Mouse (Mus musculus): ENCODE measurements at regions not wholly inside any gene's neighbourhood (a gene's known extent, or its start where the extent isn't known, plus 50 kb on each side); places are given as distances from the start of the nearest gene placed in this dataset.

DNA sequence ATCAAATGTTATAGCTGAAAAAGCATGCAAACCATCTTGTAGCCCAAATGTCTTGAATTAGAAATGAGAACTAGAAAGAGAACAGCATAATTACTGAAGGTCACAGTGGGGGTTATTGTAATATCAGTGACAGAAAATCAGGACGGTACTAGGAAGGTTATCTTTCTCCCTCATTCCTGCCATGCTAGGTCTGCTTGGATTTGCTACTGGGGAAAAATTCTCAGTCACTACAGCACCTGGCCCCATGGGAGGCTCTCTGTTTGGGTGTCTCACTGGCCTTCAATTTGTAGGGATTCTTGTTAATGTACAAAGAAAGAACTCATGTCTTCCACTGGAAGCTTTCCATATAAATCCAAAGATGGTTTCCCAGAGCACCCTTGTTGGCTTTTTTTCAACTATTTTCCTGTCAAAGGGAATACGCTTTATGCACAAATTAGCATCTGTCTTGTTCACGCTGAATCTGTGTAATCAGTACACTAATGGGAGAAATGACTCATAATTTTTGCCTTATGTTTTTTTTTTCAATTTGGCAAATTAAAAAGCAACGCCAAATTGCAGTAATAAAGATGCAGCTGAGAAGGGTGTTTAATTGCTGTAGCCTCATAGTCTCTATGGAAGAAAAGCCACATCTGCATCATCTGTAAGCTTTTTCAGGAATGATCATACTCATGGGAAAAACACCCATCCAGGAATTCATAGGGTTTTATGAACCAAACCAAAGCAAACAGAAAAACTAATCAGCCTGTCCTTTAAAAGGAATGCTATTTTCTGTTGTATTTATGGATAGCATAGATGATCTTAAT, 290.2 kb upstream of the Arhgef26 start:
- Histone ChIP-seq H3K4me1 (no peaks in the 10 kb centered on the region), H3K9me3 (no peaks in the 10 kb centered on the region), H3K9ac (no peak overlapping the region), H3K27me3 (replicated peaks) (no peaks in the 10 kb centered on the region), H3K27ac (no peak overlapping the region), H3K4me3 (no peak overlapping the region), H3K4me2 (replicated peaks) (no peak overlapping the region), H3K36me3 (no peaks in the 10 kb centered on the region)
- ATAC-seq (ENCODE audit: low FRiP score, low read depth): 0 out of 2 replicates have a peak, but pooled peaks have one; percentile 33
- WGBS: 81% methylated on average over 4 of the region's 4 CpGs

- 82% methylated on average over 1 of the region's 1 CpGs for WGBS
- no peak for ATAC-seq (ENCODE audit: low FRiP score, low read depth)
- H3K4me2 ChIP-seq (replicated peaks): no peak overlapping the region
Measured at GRCm38 (mm10) chr3:62054237-62054636, 283.9 kb upstream of the Arhgef26 start.

DNA sequence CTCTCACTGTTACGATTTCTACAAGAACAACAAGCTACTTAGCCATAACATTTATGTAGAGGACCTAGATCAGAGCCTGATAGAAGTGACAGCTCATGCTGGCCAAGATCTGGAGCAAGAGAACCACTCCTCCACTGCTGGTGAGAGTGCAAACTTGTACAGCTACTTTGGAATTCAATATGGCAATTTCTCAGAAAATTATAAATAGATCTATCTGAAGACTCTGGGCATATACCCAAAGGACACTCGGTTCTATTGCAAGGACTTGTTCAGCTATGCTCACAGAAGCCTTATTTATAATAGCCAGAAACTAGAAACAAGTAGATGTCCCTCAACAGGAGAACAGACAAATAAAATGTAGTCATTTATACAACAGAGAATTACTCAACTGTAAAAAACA, 259.6 kb upstream of the Arhgef26 start:
- 73% methylated on average over 2 of the region's 2 CpGs for WGBS
- H3K9ac ChIP-seq: no peak overlapping the region
- H3K4me1 ChIP-seq: no peaks in the 10 kb centered on the region
- H3K4me3 ChIP-seq: no peak overlapping the region
- no peak overlapping the region for H3K27ac ChIP-seq
- no peaks in the 10 kb centered on the region for H3K9me3 ChIP-seq
- no peak for ATAC-seq (ENCODE audit: low FRiP score, low read depth)
- H3K27me3 ChIP-seq (replicated peaks): no peaks in the 10 kb centered on the region
- H3K4me2 ChIP-seq (replicated peaks): no peak overlapping the region
- no peaks in the 10 kb centered on the region for H3K36me3 ChIP-seq

More at GRCm38 (mm10) chr3:62054237-62054636, 283.9 kb upstream of the Arhgef26 start:
- H3K9ac ChIP-seq: no peak overlapping the region
- no peaks in the 10 kb centered on the region for H3K9me3 ChIP-seq
- no peak overlapping the region for H3K4me3 ChIP-seq
- no peaks in the 10 kb centered on the region for H3K4me1 ChIP-seq
- H3K27me3 ChIP-seq (replicated peaks): no peaks in the 10 kb centered on the region
- H3K27ac ChIP-seq: no peak overlapping the region
- no peaks in the 10 kb centered on the region for H3K36me3 ChIP-seq

- Histone ChIP-seq H3K27ac (no peak overlapping the region), H3K4me3 (no peak overlapping the region), H3K36me3 (no peaks in the 10 kb centered on the region), H3K4me1 (no peaks in the 10 kb centered on the region), H3K9ac (no peak overlapping the region), H3K27me3 (replicated peaks) (no peaks in the 10 kb centered on the region), H3K9me3 (no peaks in the 10 kb centered on the region), H3K4me2 (replicated peaks) (no peak overlapping the region)
- no peak for ATAC-seq (ENCODE audit: low FRiP score, low read depth)
Measured at GRCm38 (mm10) chr3:62085544-62085943, 252.6 kb upstream of the Arhgef26 start.

DNA sequence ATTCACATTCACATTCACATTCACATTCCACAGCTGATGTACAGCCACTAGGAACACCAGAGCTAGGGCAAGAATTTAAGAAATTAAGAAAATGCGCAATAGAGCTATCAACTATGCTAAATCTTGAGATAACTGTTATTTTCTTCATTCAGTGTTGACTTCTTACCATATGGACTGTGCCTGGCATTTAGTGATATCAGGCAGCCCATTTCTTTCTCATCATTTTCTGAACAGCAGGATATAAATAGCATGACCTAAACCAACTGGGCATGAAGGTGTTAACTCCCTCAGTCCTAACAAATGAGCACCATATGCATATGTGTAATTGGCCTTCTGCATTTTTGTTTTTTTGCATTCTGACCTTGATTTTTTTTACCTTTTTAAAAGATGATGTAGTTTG, 250.9 kb upstream of the Arhgef26 start:
- Histone ChIP-seq H3K4me3 (no peak overlapping the region), H3K4me1 (no peaks in the 10 kb centered on the region), H3K36me3 (no peaks in the 10 kb centered on the region), H3K4me2 (replicated peaks) (no peak overlapping the region), H3K9me3 (no peaks in the 10 kb centered on the region), H3K9ac (no peak overlapping the region), H3K27me3 (replicated peaks) (no peaks in the 10 kb centered on the region), H3K27ac (no peak overlapping the region)
- 89% methylated on average over 1 of the region's 1 CpGs for WGBS
- no peak for ATAC-seq (ENCODE audit: low FRiP score, low read depth)

GRCm38 (mm10) chr3:62103101-62103500, 235.0 kb upstream of the Arhgef26 start:
- no peak for ATAC-seq (ENCODE audit: low FRiP score, low read depth)

DNA sequence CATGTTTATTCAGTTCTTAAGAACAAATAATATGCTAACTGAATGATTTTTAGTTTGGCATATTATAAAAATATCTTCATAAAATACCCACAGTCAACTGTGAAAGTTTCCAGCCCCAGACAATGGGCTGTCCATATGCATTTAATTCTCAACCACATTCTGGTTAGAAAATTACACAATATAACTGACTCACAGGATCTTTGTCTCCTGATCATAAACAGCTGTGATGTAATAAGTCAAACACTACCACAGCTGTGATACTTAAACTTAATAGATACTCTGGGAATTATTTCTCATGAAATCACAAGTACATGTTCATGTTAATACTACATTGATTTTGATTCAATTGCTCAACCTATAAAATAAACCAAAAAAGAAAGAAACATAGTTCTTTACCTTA, 234.3 kb upstream of the Arhgef26 start:
- ATAC-seq (ENCODE audit: low FRiP score, low read depth): no peak

More at GRCm38 (mm10) chr3:62103101-62103500, 235.0 kb upstream of the Arhgef26 start:
- Histone ChIP-seq H3K36me3 (no peaks in the 10 kb centered on the region), H3K4me3 (no peak overlapping the region), H3K4me2 (replicated peaks) (no peak overlapping the region), H3K9ac (no peak overlapping the region), H3K27me3 (replicated peaks) (no peaks in the 10 kb centered on the region), H3K4me1 (no peaks in the 10 kb centered on the region), H3K27ac (no peak overlapping the region), H3K9me3 (no peaks in the 10 kb centered on the region)
- WGBS: 62% methylated on average over 5 of the region's 5 CpGs

DNA sequence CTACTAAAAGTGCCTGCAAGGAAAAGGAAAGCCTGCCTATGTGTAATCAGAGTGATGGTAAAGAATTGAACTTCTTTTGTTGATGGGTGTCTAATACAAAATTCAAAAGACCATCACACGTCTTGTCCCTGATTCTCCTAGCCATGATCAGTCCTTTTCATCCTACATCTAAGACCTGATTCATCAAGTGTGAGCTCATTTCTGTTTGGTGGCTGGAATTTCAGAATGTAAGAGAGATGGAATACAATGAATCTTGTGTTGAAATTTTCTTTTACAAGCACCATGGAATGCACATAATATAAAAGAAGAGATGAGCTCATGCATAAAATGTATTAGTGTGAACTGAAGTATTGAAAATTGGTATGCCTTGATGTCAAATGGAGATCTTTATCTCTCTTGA, 233.6 kb upstream of the Arhgef26 start:
- Histone ChIP-seq H3K9me3 (no peaks in the 10 kb centered on the region), H3K36me3 (no peaks in the 10 kb centered on the region), H3K9ac (no peak overlapping the region), H3K27me3 (replicated peaks) (no peaks in the 10 kb centered on the region), H3K27ac (no peak overlapping the region), H3K4me2 (replicated peaks) (no peak overlapping the region), H3K4me1 (no peaks in the 10 kb centered on the region), H3K4me3 (no peak overlapping the region)
- ATAC-seq (ENCODE audit: low FRiP score, low read depth): no peak
- WGBS: 40% methylated on average over 1 of the region's 1 CpGs

More for the DNA sequence above, 234.3 kb upstream of the Arhgef26 start:
- Histone ChIP-seq H3K36me3 (no peaks in the 10 kb centered on the region), H3K27ac (no peak overlapping the region), H3K27me3 (replicated peaks) (no peaks in the 10 kb centered on the region), H3K9ac (no peak overlapping the region), H3K4me3 (no peak overlapping the region), H3K4me1 (no peaks in the 10 kb centered on the region), H3K4me2 (replicated peaks) (no peak overlapping the region), H3K9me3 (no peaks in the 10 kb centered on the region)

DNA sequence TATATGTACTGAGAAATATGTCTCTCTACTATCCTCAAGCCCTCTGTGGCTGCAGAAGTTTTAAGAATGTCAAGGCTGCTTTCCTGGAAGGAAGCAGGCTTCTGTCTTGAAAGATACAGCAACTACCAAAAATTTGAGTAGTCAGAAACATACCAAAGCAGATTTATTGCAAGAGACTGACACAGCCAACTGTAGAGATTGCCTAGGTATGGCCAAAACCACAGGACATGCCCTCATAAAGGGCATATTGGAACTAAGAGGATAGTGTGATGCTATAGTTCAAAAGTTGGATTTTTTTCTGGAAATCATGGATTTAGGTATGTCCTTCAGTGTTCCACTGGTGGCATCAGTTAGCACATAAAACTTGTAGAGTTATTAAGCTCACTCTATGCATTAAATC, 230.8 kb upstream of the Arhgef26 start:
- Histone ChIP-seq H3K9me3 (no peaks in the 10 kb centered on the region), H3K4me2 (replicated peaks) (no peak overlapping the region), H3K9ac (no peak overlapping the region), H3K27me3 (replicated peaks) (no peaks in the 10 kb centered on the region), H3K4me1 (no peaks in the 10 kb centered on the region), H3K36me3 (no peaks in the 10 kb centered on the region), H3K4me3 (no peak overlapping the region), H3K27ac (no peak overlapping the region)
- no peak for ATAC-seq (ENCODE audit: low FRiP score, low read depth)

Data from neural tube, embryonic 12.5 days (tissue).